Mouse (Mus musculus): ENCODE measurements around the gene Ptx4. TPM values are rescaled to one million over a fixed set of nuclear protein-coding genes. Genes with fewer than 3 reads are reported as not detected.

Gene Ptx4
- polyA plus RNA-seq, 1 experiment: not detected

DNA sequence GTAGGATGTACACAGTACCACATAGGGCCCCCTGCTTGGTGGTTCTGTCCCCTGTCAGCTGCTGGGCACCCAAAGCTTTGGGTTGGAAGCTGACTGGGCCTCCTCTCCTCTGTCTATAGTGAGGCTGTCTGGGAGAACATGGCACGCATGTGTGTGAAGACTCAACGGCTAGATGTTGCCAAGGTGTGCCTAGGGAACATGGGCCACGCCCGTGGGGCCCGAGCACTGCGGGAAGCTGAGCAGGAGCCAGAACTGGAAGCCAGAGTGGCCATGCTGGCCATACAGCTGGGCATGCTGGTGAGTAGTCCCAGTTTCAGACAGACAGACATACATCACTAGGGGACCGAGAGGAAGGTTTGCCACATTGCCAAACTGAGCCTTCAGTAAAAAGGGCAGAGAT is 33.8 kb upstream of the Ptx4 start:
- H3K27me3 ChIP-seq (ENCODE audit: control insufficient read depth): no peaks in the 10 kb centered on the region
- peak overlapping the region; percentile 4 for H3K4me3 ChIP-seq (replicated peaks)
- TF ChIP-seq GATA1 (IDR thresholded peaks at IDR 0.05; ENCODE audit: low read length) (no peak), TAL1 (IDR thresholded peaks at IDR 0.05; ENCODE audit: low read length) (no peak)
- peaks cover 31% of the 10 kb centered on the region for H3K36me3 ChIP-seq (ENCODE audit: control insufficient read depth)
- peaks cover 51% of the 10 kb centered on the region for H3K4me1 ChIP-seq (ENCODE audit: control insufficient read depth)
- peaks cover 5% of the 10 kb centered on the region for H3K9me3 ChIP-seq (ENCODE audit: control insufficient read depth, low read length)

DNA sequence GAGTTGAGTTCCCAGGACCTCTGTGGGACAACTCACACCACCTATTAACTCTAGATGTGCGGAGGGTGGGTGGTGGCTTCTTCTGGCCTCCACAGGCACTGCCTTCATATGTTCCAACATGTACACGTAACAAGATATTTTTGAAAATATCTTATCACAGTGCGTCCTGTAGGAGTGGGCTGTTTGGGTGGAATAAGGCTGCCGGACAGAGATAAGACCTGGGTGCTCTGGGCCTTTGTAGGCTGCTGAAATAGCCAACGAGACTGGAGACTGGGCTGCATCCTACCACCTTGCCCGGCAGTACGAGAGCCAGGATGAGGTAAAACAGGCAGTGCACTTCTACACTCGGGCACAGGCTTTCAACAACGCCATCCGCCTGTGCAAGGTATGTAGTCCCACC is 31.4 kb upstream of the Ptx4 start:
- Histone ChIP-seq H3K36me3 (ENCODE audit: control insufficient read depth) (peaks cover 48% of the 10 kb centered on the region), H3K9me3 (ENCODE audit: control insufficient read depth, low read length) (peaks cover 5% of the 10 kb centered on the region), H3K27me3 (ENCODE audit: control insufficient read depth) (no peaks in the 10 kb centered on the region), H3K4me3 (replicated peaks) (peak overlapping the region; percentile 29), H3K4me1 (ENCODE audit: control insufficient read depth) (peaks cover 51% of the 10 kb centered on the region)
- TF ChIP-seq TAL1 (IDR thresholded peaks at IDR 0.05; ENCODE audit: low read length) (0 out of 3 replicates have a peak, but pooled peaks have one; percentile 31), GATA1 (IDR thresholded peaks at IDR 0.05; ENCODE audit: low read length) (no peak)

DNA sequence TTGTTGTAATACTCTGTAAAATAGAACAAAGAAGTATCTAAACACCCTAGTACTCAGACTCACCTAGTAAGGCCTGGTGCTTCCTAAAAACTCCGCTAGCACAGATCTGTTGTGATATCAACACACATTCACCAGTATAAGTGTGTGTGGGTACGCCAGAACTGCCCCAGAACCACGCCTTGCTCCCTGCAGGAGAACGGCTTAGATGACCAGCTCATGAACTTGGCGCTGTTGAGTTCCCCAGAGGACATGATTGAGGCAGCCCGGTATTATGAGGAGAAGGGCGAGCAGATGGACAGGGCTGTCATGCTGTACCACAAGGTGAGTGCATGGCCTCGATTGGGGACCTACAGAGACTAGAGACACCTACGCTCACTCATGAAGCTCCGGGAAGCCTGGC is 30.1 kb upstream of the Ptx4 start:
- Histone ChIP-seq H3K4me3 (replicated peaks) (no peak overlapping the region), H3K27me3 (ENCODE audit: control insufficient read depth) (no peaks in the 10 kb centered on the region), H3K4me1 (ENCODE audit: control insufficient read depth) (peaks cover 50% of the 10 kb centered on the region), H3K36me3 (ENCODE audit: control insufficient read depth) (peaks cover 59% of the 10 kb centered on the region), H3K9me3 (ENCODE audit: control insufficient read depth, low read length) (peaks cover 5% of the 10 kb centered on the region)
- TF ChIP-seq TAL1 (IDR thresholded peaks at IDR 0.05; ENCODE audit: low read length) (no peak), GATA1 (IDR thresholded peaks at IDR 0.05; ENCODE audit: low read length) (no peak)

DNA sequence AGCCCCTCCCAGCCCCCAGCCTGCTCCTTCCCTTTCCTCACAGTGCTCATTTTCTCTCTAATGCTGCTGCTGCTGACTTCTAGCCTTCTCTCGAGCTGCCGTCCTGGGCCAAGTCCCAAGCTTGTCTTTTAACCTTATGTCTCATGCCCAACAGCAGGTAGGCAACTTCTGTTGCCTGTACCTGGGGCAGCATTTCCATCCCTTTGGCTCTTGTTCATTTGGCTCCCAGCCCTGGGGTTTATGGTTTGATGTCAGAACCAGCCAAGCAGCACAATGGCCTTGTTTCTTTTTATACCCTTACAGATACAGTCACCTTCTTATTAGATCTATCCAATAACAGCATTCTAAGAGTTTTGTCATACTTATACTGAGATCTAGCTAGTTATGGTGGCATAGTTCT is 24.3 kb upstream of the Ptx4 start:
- TF ChIP-seq GATA1 (IDR thresholded peaks at IDR 0.05; ENCODE audit: low read length) (no peak), TAL1 (IDR thresholded peaks at IDR 0.05; ENCODE audit: low read length) (no peak)
- Histone ChIP-seq H3K9me3 (ENCODE audit: control insufficient read depth, low read length) (no peaks in the 10 kb centered on the region), H3K4me3 (replicated peaks) (no peak overlapping the region), H3K27me3 (ENCODE audit: control insufficient read depth) (no peaks in the 10 kb centered on the region), H3K36me3 (ENCODE audit: control insufficient read depth) (peaks cover 66% of the 10 kb centered on the region), H3K4me1 (ENCODE audit: control insufficient read depth) (no peaks in the 10 kb centered on the region)

DNA sequence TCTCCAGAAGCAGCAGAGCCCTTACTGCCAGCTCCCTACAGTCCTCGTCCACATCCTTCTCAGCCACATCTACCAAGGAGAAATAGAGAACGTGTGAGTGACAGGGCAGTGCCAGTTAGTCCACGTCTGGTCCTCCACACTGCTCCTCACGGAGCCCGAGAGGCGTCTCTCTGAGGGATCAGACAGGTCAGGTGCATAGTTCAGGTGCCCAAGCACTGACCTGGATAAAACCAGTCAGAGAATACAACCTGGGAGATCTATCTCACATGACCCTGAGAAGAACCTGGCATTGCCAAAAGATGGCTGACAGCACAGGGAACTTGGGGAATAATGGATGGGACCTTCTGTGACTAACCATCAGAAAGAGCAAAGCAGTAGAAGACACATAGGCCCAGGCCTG is 20.5 kb upstream of the Ptx4 start:
- Histone ChIP-seq H3K4me3 (replicated peaks) (no peak overlapping the region), H3K9me3 (ENCODE audit: control insufficient read depth, low read length) (no peaks in the 10 kb centered on the region), H3K4me1 (ENCODE audit: control insufficient read depth) (no peaks in the 10 kb centered on the region; the same call in 1 of the 2 replicates), H3K36me3 (ENCODE audit: control insufficient read depth) (peaks cover 75% of the 10 kb centered on the region), H3K27me3 (ENCODE audit: control insufficient read depth) (no peaks in the 10 kb centered on the region)
- TF ChIP-seq TAL1 (IDR thresholded peaks at IDR 0.05; ENCODE audit: low read length): no peak
- no peak for TF ChIP-seq GATA1 (IDR thresholded peaks at IDR 0.05; ENCODE audit: low read length)

DNA sequence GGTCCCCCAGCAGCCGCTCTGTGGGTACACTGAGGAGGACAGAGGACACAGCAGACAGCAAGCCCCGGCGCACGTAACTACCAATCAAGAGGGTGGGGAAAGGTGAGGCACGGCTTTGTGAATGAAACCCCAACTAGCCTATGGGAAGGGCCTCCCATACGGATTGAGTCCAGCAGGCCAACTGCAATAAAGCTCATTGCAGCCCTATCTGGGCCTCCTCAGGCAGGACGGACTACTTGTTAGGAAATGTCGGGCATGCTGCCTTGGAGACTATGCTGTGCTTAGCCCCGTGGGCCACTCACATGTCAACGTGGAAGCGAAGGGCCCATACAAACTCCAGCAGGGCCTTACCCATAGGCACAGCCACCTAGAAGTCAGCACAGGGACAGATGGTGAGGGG is 19.2 kb upstream of the Ptx4 start:
- H3K27me3 ChIP-seq (ENCODE audit: control insufficient read depth): no peaks in the 10 kb centered on the region
- no peaks in the 10 kb centered on the region for H3K9me3 ChIP-seq (ENCODE audit: control insufficient read depth, low read length)
- peaks cover 83% of the 10 kb centered on the region for H3K36me3 ChIP-seq (ENCODE audit: control insufficient read depth)
- H3K4me3 ChIP-seq (replicated peaks): no peak overlapping the region
- TF ChIP-seq GATA1 (IDR thresholded peaks at IDR 0.05; ENCODE audit: low read length) (no peak), TAL1 (IDR thresholded peaks at IDR 0.05; ENCODE audit: low read length) (no peak)
- no peaks in the 10 kb centered on the region; the same call in 1 of the 2 replicates for H3K4me1 ChIP-seq (ENCODE audit: control insufficient read depth)

DNA sequence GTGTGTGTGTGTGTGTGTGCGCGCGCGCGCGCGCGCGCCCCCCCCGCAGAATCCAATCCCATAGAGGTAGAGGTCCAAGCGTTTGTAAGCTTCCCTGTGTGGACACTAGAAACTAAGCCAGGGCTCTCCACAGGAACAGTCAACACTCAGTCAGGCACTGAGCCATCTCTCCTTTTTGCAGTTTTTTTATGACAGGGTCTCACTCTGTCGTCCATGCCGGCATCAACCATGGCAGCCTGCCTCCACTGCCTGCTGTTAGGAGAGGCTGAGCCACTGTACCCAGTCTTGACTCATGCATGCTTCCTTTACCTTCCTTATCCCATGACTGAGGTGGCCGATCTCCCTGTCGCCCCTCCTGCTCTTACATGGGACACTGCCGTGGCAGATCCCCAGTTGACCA is 12.8 kb upstream of the Ptx4 start:
- H3K36me3 ChIP-seq (ENCODE audit: control insufficient read depth): peaks cover 86% of the 10 kb centered on the region
- no peaks in the 10 kb centered on the region; the same call in none of the 2 replicates for H3K4me1 ChIP-seq (ENCODE audit: control insufficient read depth)
- H3K9me3 ChIP-seq (ENCODE audit: control insufficient read depth, low read length): no peaks in the 10 kb centered on the region
- no peak for TF ChIP-seq GATA1 (IDR thresholded peaks at IDR 0.05; ENCODE audit: low read length)
- TF ChIP-seq TAL1 (IDR thresholded peaks at IDR 0.05; ENCODE audit: low read length): no peak
- no peak overlapping the region for H3K4me3 ChIP-seq (replicated peaks)
- no peaks in the 10 kb centered on the region for H3K27me3 ChIP-seq (ENCODE audit: control insufficient read depth)

DNA sequence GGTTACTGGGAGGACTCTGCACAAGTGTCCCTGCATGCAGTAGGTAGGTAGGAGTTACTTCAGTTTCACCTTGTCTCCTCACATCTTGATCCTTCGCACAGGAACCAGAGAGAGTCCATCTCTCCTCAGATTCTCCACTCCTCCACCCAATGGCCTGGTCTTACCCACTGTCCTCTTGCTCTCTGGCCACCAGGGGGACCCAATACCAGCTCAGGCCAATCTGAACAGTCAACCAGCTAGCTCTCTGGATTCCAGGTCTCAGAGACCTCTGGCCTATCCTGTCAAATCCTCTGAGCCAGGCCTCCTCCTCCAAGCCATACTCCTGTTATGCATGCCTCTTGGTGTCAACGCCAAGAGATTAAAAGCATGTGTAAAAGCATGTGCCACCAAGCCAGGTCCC is 11.0 kb upstream of the Ptx4 start:
- peaks cover 4% of the 10 kb centered on the region for H3K4me1 ChIP-seq (ENCODE audit: control insufficient read depth)
- peaks cover 80% of the 10 kb centered on the region for H3K36me3 ChIP-seq (ENCODE audit: control insufficient read depth)
- TF ChIP-seq TAL1 (IDR thresholded peaks at IDR 0.05; ENCODE audit: low read length): no peak
- no peak for TF ChIP-seq GATA1 (IDR thresholded peaks at IDR 0.05; ENCODE audit: low read length)
- H3K4me3 ChIP-seq (replicated peaks): no peak overlapping the region
- H3K9me3 ChIP-seq (ENCODE audit: control insufficient read depth, low read length): no peaks in the 10 kb centered on the region
- no peaks in the 10 kb centered on the region for H3K27me3 ChIP-seq (ENCODE audit: control insufficient read depth)

DNA sequence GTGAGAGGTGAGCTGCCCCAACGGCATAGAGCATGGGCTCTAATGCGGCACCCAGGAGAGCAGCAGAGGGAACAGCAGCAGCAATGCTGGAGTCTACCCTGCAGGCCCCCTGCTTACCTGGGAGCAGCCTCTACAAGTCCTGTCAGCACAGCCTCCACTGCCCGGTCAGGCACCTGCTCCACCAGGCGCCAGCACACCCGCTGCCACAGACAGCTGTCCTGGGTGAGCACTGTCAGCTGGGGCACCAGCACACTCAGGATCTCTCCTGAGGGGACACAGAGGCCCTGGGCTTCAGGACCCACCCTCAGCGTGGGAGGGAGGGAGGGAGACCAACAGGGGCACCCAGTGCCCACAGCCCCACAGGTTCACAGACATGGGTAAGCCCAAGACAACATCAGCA is 10.0 kb upstream of the Ptx4 start:
- H3K4me3 ChIP-seq (replicated peaks): no peak overlapping the region
- peaks cover 14% of the 10 kb centered on the region for H3K4me1 ChIP-seq (ENCODE audit: control insufficient read depth)
- TF ChIP-seq TAL1 (IDR thresholded peaks at IDR 0.05; ENCODE audit: low read length) (no peak), GATA1 (IDR thresholded peaks at IDR 0.05; ENCODE audit: low read length) (no peak)
- H3K9me3 ChIP-seq (ENCODE audit: control insufficient read depth, low read length): no peaks in the 10 kb centered on the region
- H3K27me3 ChIP-seq (ENCODE audit: control insufficient read depth): no peaks in the 10 kb centered on the region
- peaks cover 70% of the 10 kb centered on the region for H3K36me3 ChIP-seq (ENCODE audit: control insufficient read depth)

DNA sequence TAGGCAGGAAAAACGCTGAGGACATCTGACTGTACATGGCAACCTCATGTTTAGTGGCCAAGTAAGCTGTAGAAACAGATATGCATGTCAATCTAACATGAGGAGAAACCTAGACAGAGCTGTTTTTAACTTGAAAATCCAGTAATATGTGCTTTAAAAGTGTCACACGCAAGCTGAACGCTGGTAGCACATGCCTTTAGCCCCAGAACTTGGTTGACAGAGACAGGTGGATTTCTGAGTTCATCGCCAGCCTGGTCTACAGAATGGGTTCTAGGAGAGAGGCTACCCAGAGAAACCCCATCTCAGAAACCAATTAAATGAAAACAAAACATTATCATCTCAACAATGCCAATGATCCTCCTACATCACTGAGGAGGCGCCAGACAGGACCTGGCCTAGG is 9.3 kb upstream of the Ptx4 start:
- no peaks in the 10 kb centered on the region for H3K9me3 ChIP-seq (ENCODE audit: control insufficient read depth, low read length)
- no peak for TF ChIP-seq GATA1 (IDR thresholded peaks at IDR 0.05; ENCODE audit: low read length)
- no peak for TF ChIP-seq TAL1 (IDR thresholded peaks at IDR 0.05; ENCODE audit: low read length)

More for the DNA sequence above, 9.3 kb upstream of the Ptx4 start:
- Histone ChIP-seq H3K4me3 (replicated peaks) (no peak overlapping the region), H3K27me3 (ENCODE audit: control insufficient read depth) (no peaks in the 10 kb centered on the region), H3K36me3 (ENCODE audit: control insufficient read depth) (peaks cover 64% of the 10 kb centered on the region), H3K4me1 (ENCODE audit: control insufficient read depth) (peaks cover 20% of the 10 kb centered on the region)
